Mouse (Mus musculus) thymus, adult 2 months (tissue): Measurements from ENCODE around the gene Olfr697.

Experiments used
- CTCF ChIP-seq: fragments of 200-500 bp; IDR thresholded peaks from 2 replicates; pipeline ENCODE4 v1.5.1; 2012; ENCODE audit warnings: mild to moderate bottlenecking, control low read depth, low read length, moderate library complexity, borderline replicate concordance; ENCODE audit not compliant: control insufficient read depth, poor library complexity, insufficient read depth; ENCODE audit errors: extremely low read depth
- POLR2A ChIP-seq: fragments of 200-500 bp; IDR thresholded peaks from 2 replicates; pipeline ENCODE4 v1.6.1; 2012; ENCODE audit warnings: mild to moderate bottlenecking, low read length, control low read depth, moderate library complexity; ENCODE audit not compliant: control insufficient read depth, poor library complexity, insufficient read depth; ENCODE audit errors: extremely low read depth

GRCm38 (mm10) chr7:106758800-106759199 is 16.6 kb upstream of the Olfr697 start:
- TF ChIP-seq CTCF, result no peak
- no peak for TF ChIP-seq POLR2A
